Mouse (Mus musculus) heart, embryonic 14.5 days (tissue): ENCODE data around the gene Myoz1. TPM values are rescaled to one million over a fixed set of nuclear protein-coding genes. Genes with fewer than 3 reads are reported as not detected.

Experiments used
- ATAC-seq: fragments of 200-750 bp; cut with Nextera tagmentation; 2 replicates; pipeline ENCODE4 v1.8.0; 2017; ENCODE audit warnings: low read depth, moderate TSS enrichment; ENCODE audit not compliant: insufficient number of reproducible peaks, insufficient read depth, low FRiP score
- H3K27ac ChIP-seq, 2 experiments: fragments of 200-500 bp in 1 of 2; fragments of 300-500 bp in 1 of 2; sonication (generic) in 1 of 2; replicated peaks in 1 of 2; 2 replicates each; pipeline ENCODE4 v1.5.1; 2012 to 2014; ENCODE audit warnings: low read depth in 2 of 2, low read length in 2 of 2, control low read depth in 1 of 2, mild to moderate bottlenecking in 1 of 2, mixed read lengths in 1 of 2; ENCODE audit not compliant: control insufficient read depth in 1 of 2, insufficient read depth in 1 of 2
- H3K27me3 ChIP-seq: fragments of 300-500 bp; sonication (generic); 2 replicates; pipeline ENCODE4 v1.6.1; 2014; ENCODE audit warnings: mild to moderate bottlenecking, low read length, control low read depth; ENCODE audit not compliant: control insufficient read depth, insufficient read depth
- H3K36me3 ChIP-seq: fragments of 300-500 bp; sonication (generic); 2 replicates; pipeline ENCODE4 v1.6.1; 2014; ENCODE audit warnings: mild to moderate bottlenecking, control low read depth, low read length, mixed read lengths; ENCODE audit not compliant: control insufficient read depth, insufficient read depth
- H3K4me1 ChIP-seq, 2 experiments: fragments of 200-500 bp in 1 of 2; fragments of 300-500 bp in 1 of 2; sonication (generic) in 1 of 2; 2 replicates each; pipeline ENCODE4 v1.6.1; 2012 to 2014; ENCODE audit warnings: low read length in 2 of 2, control low read depth in 1 of 2, mixed read lengths in 1 of 2; ENCODE audit not compliant: control insufficient read depth in 2 of 2, insufficient read depth in 2 of 2
- H3K4me2 ChIP-seq: fragments of 300-500 bp; sonication (generic); 2 replicates; pipeline ENCODE4 v1.6.1; 2014; ENCODE audit warnings: mild to moderate bottlenecking, low read length
- H3K4me3 ChIP-seq, 2 experiments: fragments of 200-500 bp in 1 of 2; fragments of 300-500 bp in 1 of 2; sonication (generic) in 1 of 2; 2 replicates each; pipeline ENCODE4 v1.5.1; 2012 to 2014; ENCODE audit warnings: low read length in 2 of 2, mild to moderate bottlenecking in 2 of 2, control low read depth in 1 of 2, low read depth in 1 of 2, moderate library complexity in 1 of 2; ENCODE audit not compliant: control insufficient read depth in 1 of 2, insufficient read depth in 1 of 2
- H3K9ac ChIP-seq: fragments of 300-500 bp; sonication (generic); 2 replicates; pipeline ENCODE4 v1.6.1; 2014; ENCODE audit warnings: mild to moderate bottlenecking, low read length
- H3K9me3 ChIP-seq: fragments of 300-500 bp; sonication (generic); 2 replicates; pipeline ENCODE4 v1.6.1; 2016; ENCODE audit warnings: low read length, control low read depth; ENCODE audit not compliant: control insufficient read depth
- WGBS: fragments of 180-500 bp; shearing (Covaris S2); extraction: QIAGEN DNeasy Blood & Tissue Kit; methylation state at CpG from one replicate; pipeline ENCODE4 v1.1.7; 2014; 5-methylcytosine and 5-hydroxymethylcytosine counted together
- polyA plus RNA-seq: library from polyadenylated mRNA; unstranded; fragments of >200 nt; fragmentation: Nextera tagmentation; extraction: Ambion mirVana; gene quantifications from 2 replicates; pipeline ENCODE4 v1.2.1, GENCODE M21; 2014

The Myoz1 gene
- polyA plus RNA-seq, 1 experiment from 2014 or later = 20.2 TPM

DNA sequence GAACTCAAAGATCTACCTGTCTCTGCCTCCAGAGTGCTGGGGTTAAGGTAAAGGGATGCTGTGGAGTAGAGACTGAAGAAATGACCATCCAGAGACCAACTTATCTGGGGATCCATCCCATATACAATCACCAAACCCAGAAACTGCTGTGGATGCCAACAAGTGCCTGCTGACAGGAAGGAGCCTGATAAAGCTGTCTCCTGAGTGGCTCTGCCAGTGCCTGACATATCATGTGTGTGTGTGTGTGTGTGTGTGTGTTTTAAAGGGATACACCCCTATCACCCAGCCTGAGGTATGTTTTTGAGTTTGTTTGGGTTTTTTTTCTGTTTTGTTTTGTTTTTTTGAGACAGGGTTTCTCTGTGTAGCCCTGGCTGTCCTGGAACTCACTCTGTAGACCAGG is 10.0 kb downstream of the Myoz1 start:
- no peak for ATAC-seq
- H3K4me3 ChIP-seq = no peak overlapping the region
- no peak overlapping the region for H3K4me2 ChIP-seq
- H3K9ac ChIP-seq = no peak overlapping the region
- no peak overlapping the region for H3K27ac ChIP-seq
- no peaks in the 10 kb centered on the region for H3K27me3 ChIP-seq
- no peaks in the 10 kb centered on the region for H3K9me3 ChIP-seq
- 0 out of 4 replicates have a peak, but pooled peaks cover 2 to 6% of the 10 kb centered on the region in 2 experiments for H3K4me1 ChIP-seq
- H3K36me3 ChIP-seq = no peaks in the 10 kb centered on the region

DNA sequence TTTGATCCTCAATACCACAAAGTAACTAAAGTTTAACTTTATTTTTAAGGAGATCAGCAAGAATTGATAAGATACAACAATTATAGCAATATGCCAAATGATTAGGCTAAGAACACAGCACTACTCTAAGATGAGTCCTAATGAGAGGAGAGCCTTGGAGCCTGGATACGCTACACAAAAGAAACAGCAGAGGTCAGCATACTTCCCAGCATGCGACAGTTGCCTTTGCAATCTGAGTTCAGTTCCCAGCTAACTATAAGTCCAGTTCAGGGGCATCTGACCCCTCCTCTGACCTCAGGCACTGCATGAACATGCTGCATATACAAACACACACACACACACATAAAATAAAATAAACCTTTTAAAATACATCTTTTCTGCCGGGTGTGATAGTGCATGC is 10.8 kb downstream of the Myoz1 start:
- Histone ChIP-seq H3K27me3 (no peaks in the 10 kb centered on the region), H3K27ac (no peak overlapping the region), H3K4me2 (no peak overlapping the region), H3K36me3 (no peaks in the 10 kb centered on the region), H3K4me3 (no peak overlapping the region), H3K9ac (no peak overlapping the region), H3K4me1 (0 out of 4 replicates have a peak, but pooled peaks cover 2 to 6% of the 10 kb centered on the region in 2 experiments), H3K9me3 (no peaks in the 10 kb centered on the region)
- no peak for ATAC-seq
- WGBS = 35% methylated on average over 3 of the region's 3 CpGs

DNA sequence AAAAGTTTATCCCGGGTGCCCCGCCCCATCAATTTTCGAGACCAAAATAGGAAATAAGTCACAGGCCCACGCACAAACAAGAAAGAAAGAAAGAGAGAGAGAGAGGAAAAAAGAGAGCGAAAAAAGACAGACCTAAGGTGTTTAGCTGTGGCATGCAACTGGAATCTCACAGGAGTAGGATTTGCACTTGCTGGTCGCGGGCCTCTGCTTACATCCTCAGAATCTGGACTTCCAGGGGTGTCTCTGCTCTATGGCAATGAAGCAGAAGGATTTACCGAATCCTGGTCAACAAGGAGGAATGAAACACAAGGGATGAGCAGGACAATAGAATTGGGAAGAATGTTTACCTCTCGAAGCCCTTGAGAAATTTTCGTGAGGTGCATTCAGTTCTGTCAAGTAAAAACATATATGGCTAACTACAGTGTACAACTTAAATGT is 14.9 kb downstream of the Myoz1 start:
- Histone ChIP-seq H3K4me1 (peaks cover 2 to 11% of the 10 kb centered on the region in 2 experiments; a peak in 2 of 4 replicates), H3K4me3 (peak overlapping the region; percentile 74 to 80), H3K27ac (peak overlapping the region; percentile 90 to 95), H3K9me3 (no peaks in the 10 kb centered on the region), H3K27me3 (no peaks in the 10 kb centered on the region), H3K4me2 (peak overlapping the region; percentile 73), H3K36me3 (no peaks in the 10 kb centered on the region), H3K9ac (peak overlapping the region; percentile 97)
- WGBS = 16% methylated on average over 10 of the region's 10 CpGs
- ATAC-seq = no peak

DNA sequence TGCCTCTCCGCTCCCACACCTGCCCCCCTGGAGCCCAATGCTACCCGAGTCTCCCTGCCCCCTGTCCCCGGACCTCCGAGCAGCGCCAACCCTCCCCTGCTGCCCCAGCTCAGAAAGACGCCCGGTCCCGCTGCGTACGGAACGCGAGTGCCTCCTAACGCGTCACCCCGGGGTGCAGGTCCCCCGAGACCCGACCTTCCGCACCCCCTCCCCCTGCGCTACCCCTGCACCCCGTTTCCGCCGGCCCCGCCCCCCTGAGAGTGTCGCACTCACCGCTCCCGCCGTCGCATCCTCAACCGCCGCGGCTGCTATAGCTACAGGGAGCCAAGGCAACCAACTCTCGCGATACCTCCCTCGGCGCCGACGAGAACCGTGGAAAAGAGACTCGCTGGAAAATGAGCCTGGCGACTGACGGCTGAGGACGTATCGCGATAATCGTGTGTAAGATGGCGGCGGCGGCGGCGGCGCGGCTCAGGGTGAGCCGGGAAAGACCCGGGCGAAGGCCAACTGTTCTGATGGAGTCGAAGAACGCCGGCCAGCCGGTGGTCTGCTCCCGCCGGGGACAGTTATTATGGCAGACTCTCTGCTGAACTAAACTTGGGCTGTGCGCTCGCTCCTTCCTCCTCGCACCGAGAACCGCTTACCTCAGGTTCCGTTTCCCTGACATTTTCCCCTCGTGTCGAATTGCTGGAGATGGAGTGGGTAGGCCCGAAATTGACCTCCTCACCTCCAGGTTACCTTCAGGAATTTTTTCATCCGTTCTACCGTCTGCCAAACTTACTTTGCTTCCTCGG is 15.5 kb downstream of the Myoz1 start, which contains the start of gene Usp54:
TSS of gene Usp54 (minus strand) at position 420 of the 794 bp plus-strand sequence.
- Histone ChIP-seq H3K4me3 (peak within 1 kb of the TSS; percentile 74 to 80), H3K9ac (peak within 1 kb of the TSS; percentile 97), H3K27me3 (no peaks in the 10 kb centered on the region), H3K4me1 (peaks cover 0 to 11% of the 10 kb centered on the region in 2 experiments; a peak in 2 of 4 replicates), H3K27ac (peak within 1 kb of the TSS; percentile 90 to 95), H3K36me3 (no peaks in the 10 kb centered on the region), H3K9me3 (no peaks in the 10 kb centered on the region), H3K4me2 (peak within 1 kb of the TSS; percentile 73)
- ATAC-seq = peak; percentile 91
- WGBS = under 1% methylated on average over 73 of the region's 73 CpGs

DNA sequence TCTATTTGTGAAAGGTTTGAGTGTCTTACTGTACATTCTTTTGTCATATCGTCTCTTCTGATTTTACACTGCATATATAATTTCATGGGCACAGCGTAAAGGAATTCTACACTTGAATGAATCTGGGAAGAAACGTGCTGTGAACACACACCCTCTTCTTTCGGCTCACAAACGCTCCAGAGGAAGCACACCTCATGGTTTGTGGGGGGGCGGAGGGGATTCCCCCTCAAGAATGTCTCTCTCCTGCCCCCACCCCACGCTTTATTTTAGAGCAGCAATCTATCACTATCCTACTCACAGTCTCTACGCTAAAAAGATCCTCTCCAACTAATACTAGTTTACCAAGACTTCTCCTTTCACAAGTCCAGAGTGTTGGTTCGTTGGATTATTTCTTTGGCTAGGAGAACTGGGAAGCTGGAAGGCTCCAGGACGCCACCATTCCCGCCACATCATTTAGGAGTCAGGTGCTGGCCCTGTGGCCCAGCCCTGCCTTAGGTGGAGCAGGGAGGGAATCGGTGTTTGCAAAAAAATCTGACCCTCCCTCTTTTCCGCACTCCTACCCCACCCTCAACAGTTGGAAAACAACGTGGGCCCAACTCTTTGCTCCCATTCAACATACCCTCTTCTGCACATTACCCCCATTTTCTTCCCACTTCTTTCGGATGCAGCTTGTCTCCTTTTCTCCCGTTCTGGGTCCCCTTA is 16.3 kb downstream of the Myoz1 start:
- 4% methylated on average over 16 of the region's 16 CpGs for WGBS
- peaks cover 0 to 11% of the 10 kb centered on the region in 2 experiments; a peak in 2 of 4 replicates for H3K4me1 ChIP-seq
- H3K27ac ChIP-seq = peak overlapping the region; percentile 1 to 95; a peak in 3 of 4 replicates
- no peaks in the 10 kb centered on the region for H3K9me3 ChIP-seq
- ATAC-seq = no peak
- H3K4me2 ChIP-seq = peak overlapping the region; percentile 73
- no peaks in the 10 kb centered on the region for H3K36me3 ChIP-seq
- peak overlapping the region; percentile 97 for H3K9ac ChIP-seq
- peak overlapping the region; percentile 74 to 80 for H3K4me3 ChIP-seq
- H3K27me3 ChIP-seq = no peaks in the 10 kb centered on the region

DNA sequence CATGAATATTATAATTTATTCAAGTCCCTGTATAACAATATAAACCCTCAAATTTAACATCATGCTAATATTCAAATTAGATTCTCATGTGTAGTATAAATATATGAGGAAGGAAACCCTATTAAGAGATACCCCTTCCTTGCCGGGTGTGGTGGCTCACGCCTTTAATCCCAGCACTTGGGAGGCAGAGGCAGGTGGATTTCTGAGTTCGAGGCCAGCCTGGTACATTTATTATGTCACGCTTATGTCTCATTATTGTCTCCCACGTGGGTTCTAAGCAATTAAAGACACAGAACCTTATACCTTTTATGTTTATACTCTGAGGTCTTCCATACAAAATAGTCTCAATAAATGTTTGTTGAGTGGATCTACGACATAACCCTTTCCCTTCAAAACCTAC is 17.6 kb downstream of the Myoz1 start:
- no peak for ATAC-seq
- Histone ChIP-seq H3K36me3 (no peaks in the 10 kb centered on the region), H3K4me2 (no peak overlapping the region), H3K4me1 (peaks cover 0 to 11% of the 10 kb centered on the region in 2 experiments; a peak in 2 of 4 replicates), H3K9me3 (no peaks in the 10 kb centered on the region), H3K27me3 (no peaks in the 10 kb centered on the region), H3K27ac (no peak overlapping the region), H3K9ac (no peak overlapping the region), H3K4me3 (no peak overlapping the region)
- WGBS = 90% methylated on average over 6 of the region's 6 CpGs

DNA sequence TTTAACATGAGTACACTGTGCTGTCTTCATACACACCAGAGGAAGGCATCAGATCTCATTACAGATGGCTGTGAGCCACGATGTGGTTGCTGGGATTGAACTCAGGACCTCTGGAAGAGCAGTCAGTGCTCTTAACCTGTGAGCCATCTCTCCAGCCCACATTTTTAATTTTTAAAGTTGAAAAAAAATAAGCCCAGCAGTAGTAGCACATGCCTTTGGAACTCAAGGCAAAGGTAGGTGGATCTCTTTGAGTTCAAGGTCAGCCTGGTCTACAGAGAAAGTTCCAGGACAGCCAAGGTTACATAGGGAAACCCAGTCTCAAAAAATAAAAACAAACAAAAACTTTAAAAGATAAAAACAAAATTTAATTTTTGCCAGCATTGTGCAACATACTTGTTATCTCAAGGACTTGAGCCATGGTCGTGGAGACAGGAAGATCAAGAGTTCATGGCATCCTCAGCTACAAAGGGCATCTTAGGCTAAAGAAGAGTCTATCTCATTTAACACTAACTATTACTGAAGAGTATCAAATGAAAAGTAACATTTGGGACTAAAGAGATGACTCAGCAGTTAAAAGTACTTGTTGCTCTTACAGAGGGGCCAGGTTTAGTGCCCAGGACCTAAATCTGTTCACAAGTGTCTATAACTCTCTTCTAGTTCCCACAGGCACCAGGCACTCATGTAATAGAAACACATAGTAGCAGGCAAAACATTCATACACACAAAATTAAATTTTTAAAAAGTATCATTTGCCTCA is 18.3 kb downstream of the Myoz1 start:
- Histone ChIP-seq H3K4me1 (peaks cover 0 to 11% of the 10 kb centered on the region in 2 experiments; a peak in 2 of 4 replicates), H3K27me3 (no peaks in the 10 kb centered on the region), H3K9me3 (no peaks in the 10 kb centered on the region), H3K9ac (no peak overlapping the region), H3K4me3 (no peak overlapping the region), H3K27ac (no peak overlapping the region), H3K36me3 (no peaks in the 10 kb centered on the region), H3K4me2 (no peak overlapping the region)
- 56% methylated on average over 2 of the region's 2 CpGs for WGBS
- no peak for ATAC-seq
